Mouse (Mus musculus): ENCODE results near the gene Fbxl20. TPM values are rescaled to one million over a fixed set of nuclear protein-coding genes. Genes with fewer than 3 reads are reported as not detected.

The Fbxl20 gene
- polyA plus RNA-seq, 1 experiment from 2014 or later, result 17.8 TPM

DNA sequence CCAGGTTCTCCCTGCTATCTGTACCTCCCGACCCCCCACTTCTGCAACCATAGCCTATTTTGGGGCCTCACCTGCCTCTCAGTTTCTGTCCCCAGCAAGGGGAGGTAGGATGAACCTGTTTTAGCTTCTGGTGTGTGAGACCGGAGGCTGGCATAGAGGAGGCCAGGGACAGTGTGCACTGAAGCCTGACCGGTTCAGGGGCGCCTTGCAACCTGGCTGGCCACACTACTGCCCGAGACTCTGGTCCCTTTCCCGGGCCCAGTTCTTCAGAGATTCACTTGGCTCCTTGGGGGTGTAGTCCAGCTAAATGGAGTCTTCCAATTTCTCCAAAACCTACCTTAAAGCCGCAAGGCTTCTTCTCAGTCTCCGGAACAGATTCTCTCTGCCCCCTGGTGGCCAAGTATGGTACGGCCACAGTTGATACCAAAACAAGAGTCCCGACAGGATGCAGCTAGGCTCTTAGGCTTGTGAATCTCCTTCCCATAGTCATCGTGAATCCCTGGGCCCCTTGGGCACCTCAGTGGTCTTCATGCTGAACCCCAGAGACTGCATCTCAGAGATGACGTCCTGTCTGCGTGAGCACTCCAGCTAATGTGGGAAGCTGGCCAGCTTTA, 74.9 kb downstream of the Fbxl20 start:
- H3K4me3 ChIP-seq (ENCODE audit: low read length), result no peak overlapping the region
- no peaks in the 10 kb centered on the region for H3K36me3 ChIP-seq (ENCODE audit: control insufficient read depth, insufficient read depth, low read length)
- H3K27me3 ChIP-seq (ENCODE audit: control insufficient read depth, insufficient read depth, low read length), result no peaks in the 10 kb centered on the region
- H3K27ac ChIP-seq (ENCODE audit: low read depth, low read length), result no peak overlapping the region
- H3K9me3 ChIP-seq (ENCODE audit: control insufficient read depth, low read length), result no peaks in the 10 kb centered on the region
- H3K4me2 ChIP-seq (replicated peaks; ENCODE audit: low read depth, low read length), result peak overlapping the region; percentile 24
- WGBS, result 23% methylated on average over 13 of the region's 13 CpGs
- no peak overlapping the region for H3K9ac ChIP-seq (ENCODE audit: low read depth, low read length)
- ATAC-seq (ENCODE audit: low FRiP score, low TSS enrichment), result peak; percentile 72
- H3K4me1 ChIP-seq (ENCODE audit: control insufficient read depth, insufficient read depth, low read length), result no peaks in the 10 kb centered on the region

- H3K4me1 ChIP-seq (ENCODE audit: control insufficient read depth, insufficient read depth, low read length), result no peaks in the 10 kb centered on the region
Measured at GRCm38 (mm10) chr11:98073442-98073841, 76.8 kb downstream of the Fbxl20 start.

GRCm38 (mm10) chr11:98067255-98067654, 82.9 kb downstream of the Fbxl20 start:
- H3K9me3 ChIP-seq (ENCODE audit: control insufficient read depth, low read length), result peaks cover 8% of the 10 kb centered on the region; the same call in 1 of the 2 replicates
- no peaks in the 10 kb centered on the region for H3K36me3 ChIP-seq (ENCODE audit: control insufficient read depth, insufficient read depth, low read length)
- H3K4me3 ChIP-seq (ENCODE audit: low read length), result no peak overlapping the region
- H3K9ac ChIP-seq (ENCODE audit: low read depth, low read length), result no peak overlapping the region
- no peaks in the 10 kb centered on the region for H3K27me3 ChIP-seq (ENCODE audit: control insufficient read depth, insufficient read depth, low read length)
- H3K4me2 ChIP-seq (replicated peaks; ENCODE audit: low read depth, low read length), result no peak overlapping the region
- WGBS, result 96% methylated on average over 21 of the region's 21 CpGs
- H3K27ac ChIP-seq (ENCODE audit: low read depth, low read length), result no peak overlapping the region
- H3K4me1 ChIP-seq (ENCODE audit: control insufficient read depth, insufficient read depth, low read length), result no peaks in the 10 kb centered on the region
- no peak for ATAC-seq (ENCODE audit: low FRiP score, low TSS enrichment)

More at GRCm38 (mm10) chr11:98073442-98073841, 76.8 kb downstream of the Fbxl20 start:
- no peaks in the 10 kb centered on the region for H3K9me3 ChIP-seq (ENCODE audit: control insufficient read depth, low read length)
- H3K27me3 ChIP-seq (ENCODE audit: control insufficient read depth, insufficient read depth, low read length), result no peaks in the 10 kb centered on the region
- H3K4me3 ChIP-seq (ENCODE audit: low read length), result no peak overlapping the region
- H3K27ac ChIP-seq (ENCODE audit: low read depth, low read length), result no peak overlapping the region
- no peaks in the 10 kb centered on the region for H3K36me3 ChIP-seq (ENCODE audit: control insufficient read depth, insufficient read depth, low read length)
- no peak overlapping the region for H3K4me2 ChIP-seq (replicated peaks; ENCODE audit: low read depth, low read length)
- WGBS, result 90% methylated on average over 4 of the region's 4 CpGs
- no peak overlapping the region for H3K9ac ChIP-seq (ENCODE audit: low read depth, low read length)
- no peak for ATAC-seq (ENCODE audit: low FRiP score, low TSS enrichment)

DNA sequence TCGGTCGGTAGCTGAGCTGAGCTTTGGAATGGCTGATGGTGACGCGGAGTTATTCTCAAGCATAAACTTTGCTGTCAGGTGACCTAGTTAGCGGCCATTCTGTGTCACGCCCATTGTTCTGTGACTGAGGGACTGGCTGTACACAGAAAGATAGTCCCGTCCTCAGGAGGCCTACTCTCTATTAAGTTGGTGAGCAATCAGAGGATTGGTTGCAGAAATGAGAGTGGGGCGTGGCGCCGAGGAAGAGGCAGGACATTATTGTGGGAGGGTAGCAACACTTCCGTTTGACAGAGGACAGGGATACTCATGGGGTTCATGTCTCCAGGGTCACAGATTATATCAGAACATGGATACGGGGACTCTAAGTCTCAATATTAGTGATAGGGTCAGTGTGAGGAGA, 84.0 kb downstream of the Fbxl20 start:
- Histone ChIP-seq H3K27ac (ENCODE audit: low read depth, low read length) (no peak overlapping the region), H3K4me3 (ENCODE audit: low read length) (no peak overlapping the region), H3K27me3 (ENCODE audit: control insufficient read depth, insufficient read depth, low read length) (no peaks in the 10 kb centered on the region), H3K9me3 (ENCODE audit: control insufficient read depth, low read length) (peaks cover 8% of the 10 kb centered on the region; the same call in 1 of the 2 replicates), H3K4me1 (ENCODE audit: control insufficient read depth, insufficient read depth, low read length) (no peaks in the 10 kb centered on the region), H3K36me3 (ENCODE audit: control insufficient read depth, insufficient read depth, low read length) (no peaks in the 10 kb centered on the region), H3K4me2 (replicated peaks; ENCODE audit: low read depth, low read length) (no peak overlapping the region), H3K9ac (ENCODE audit: low read depth, low read length) (no peak overlapping the region)
- ATAC-seq (ENCODE audit: low FRiP score, low TSS enrichment), result no peak
- 95% methylated on average over 12 of the region's 12 CpGs for WGBS

DNA sequence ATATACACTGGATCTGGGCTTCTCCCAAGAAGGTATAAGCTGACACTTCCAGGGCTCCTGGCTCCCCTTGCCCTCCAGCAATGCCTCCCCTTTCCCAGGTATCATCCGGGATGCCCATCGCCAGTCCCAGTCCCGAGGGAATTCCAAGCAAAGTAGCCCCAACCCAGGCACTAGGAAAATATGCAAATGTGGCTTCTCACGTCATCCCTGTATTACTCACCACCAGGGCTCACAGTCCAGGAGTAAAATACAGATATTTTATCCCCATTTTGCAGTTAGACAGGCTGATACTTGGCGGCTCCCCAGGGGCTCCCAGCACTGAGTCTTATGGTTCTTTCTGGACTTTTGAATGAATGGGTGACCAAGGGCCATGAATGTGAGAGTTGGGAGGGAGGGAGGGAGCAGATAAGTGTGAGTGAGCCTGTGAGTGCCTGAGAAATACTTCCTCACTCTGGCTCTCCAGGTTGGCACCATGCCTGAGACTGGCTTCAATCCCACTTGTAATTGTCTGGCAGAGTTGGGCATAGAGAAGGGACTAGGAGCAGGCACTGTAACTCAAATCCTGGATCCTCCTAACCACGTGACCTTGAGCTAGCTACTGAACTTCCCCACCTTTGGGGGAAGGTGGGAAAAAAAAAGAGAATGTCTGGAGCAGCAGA, 88.2 kb downstream of the Fbxl20 start:
- Histone ChIP-seq H3K4me1 (ENCODE audit: control insufficient read depth, insufficient read depth, low read length) (0 out of 2 replicates have a peak, but pooled peaks cover 5% of the 10 kb centered on the region), H3K9me3 (ENCODE audit: control insufficient read depth, low read length) (peaks cover 2% of the 10 kb centered on the region; the same call in 1 of the 2 replicates), H3K27ac (ENCODE audit: low read depth, low read length) (no peak overlapping the region), H3K36me3 (ENCODE audit: control insufficient read depth, insufficient read depth, low read length) (no peaks in the 10 kb centered on the region), H3K4me2 (replicated peaks; ENCODE audit: low read depth, low read length) (no peak overlapping the region), H3K9ac (ENCODE audit: low read depth, low read length) (no peak overlapping the region), H3K4me3 (ENCODE audit: low read length) (no peak overlapping the region), H3K27me3 (ENCODE audit: control insufficient read depth, insufficient read depth, low read length) (no peaks in the 10 kb centered on the region)
- no peak for ATAC-seq (ENCODE audit: low FRiP score, low TSS enrichment)
- 59% methylated on average over 6 of the region's 6 CpGs for WGBS

DNA sequence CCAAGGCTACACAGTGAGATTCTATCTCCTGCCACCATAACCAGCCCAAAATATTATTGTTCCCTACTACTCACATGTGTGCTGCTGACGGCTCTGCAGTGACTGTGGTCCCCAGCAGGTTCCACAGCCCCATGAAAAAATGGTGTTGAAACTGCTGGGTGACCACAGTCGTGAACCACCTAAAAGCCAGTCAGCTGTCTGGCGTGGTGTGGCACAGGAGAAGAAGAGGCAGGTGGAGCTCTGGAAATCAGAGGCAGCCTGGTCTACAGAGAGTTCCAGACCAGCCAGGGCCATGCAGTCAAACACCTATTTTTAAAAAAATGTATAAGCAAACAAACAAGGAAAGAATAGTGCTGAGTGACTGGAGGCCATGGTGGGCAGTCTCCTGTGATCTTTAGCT, 88.8 kb downstream of the Fbxl20 start:
- no peak overlapping the region for H3K4me2 ChIP-seq (replicated peaks; ENCODE audit: low read depth, low read length)
- no peak overlapping the region for H3K9ac ChIP-seq (ENCODE audit: low read depth, low read length)
- H3K36me3 ChIP-seq (ENCODE audit: control insufficient read depth, insufficient read depth, low read length), result no peaks in the 10 kb centered on the region
- 0 out of 2 replicates have a peak, but pooled peaks cover 5% of the 10 kb centered on the region for H3K4me1 ChIP-seq (ENCODE audit: control insufficient read depth, insufficient read depth, low read length)
- no peak overlapping the region for H3K27ac ChIP-seq (ENCODE audit: low read depth, low read length)
- H3K9me3 ChIP-seq (ENCODE audit: control insufficient read depth, low read length), result no peaks in the 10 kb centered on the region
- H3K4me3 ChIP-seq (ENCODE audit: low read length), result no peak overlapping the region
- no peaks in the 10 kb centered on the region for H3K27me3 ChIP-seq (ENCODE audit: control insufficient read depth, insufficient read depth, low read length)
- WGBS, result 75% methylated on average over 3 of the region's 3 CpGs
- ATAC-seq (ENCODE audit: low FRiP score, low TSS enrichment), result no peak

- Histone ChIP-seq H3K9ac (ENCODE audit: low read depth, low read length) (no peak overlapping the region), H3K4me1 (ENCODE audit: control insufficient read depth, insufficient read depth, low read length) (0 out of 2 replicates have a peak, but pooled peaks cover 5% of the 10 kb centered on the region), H3K36me3 (ENCODE audit: control insufficient read depth, insufficient read depth, low read length) (no peaks in the 10 kb centered on the region), H3K27me3 (ENCODE audit: control insufficient read depth, insufficient read depth, low read length) (no peaks in the 10 kb centered on the region), H3K4me3 (ENCODE audit: low read length) (no peak overlapping the region), H3K9me3 (ENCODE audit: control insufficient read depth, low read length) (no peaks in the 10 kb centered on the region), H3K4me2 (replicated peaks; ENCODE audit: low read depth, low read length) (no peak overlapping the region), H3K27ac (ENCODE audit: low read depth, low read length) (no peak overlapping the region)
- ATAC-seq (ENCODE audit: low FRiP score, low TSS enrichment), result no peak
- WGBS, result 70% methylated on average over 5 of the region's 5 CpGs
Measured at GRCm38 (mm10) chr11:98060104-98060692, 90.0 kb downstream of the Fbxl20 start.

DNA sequence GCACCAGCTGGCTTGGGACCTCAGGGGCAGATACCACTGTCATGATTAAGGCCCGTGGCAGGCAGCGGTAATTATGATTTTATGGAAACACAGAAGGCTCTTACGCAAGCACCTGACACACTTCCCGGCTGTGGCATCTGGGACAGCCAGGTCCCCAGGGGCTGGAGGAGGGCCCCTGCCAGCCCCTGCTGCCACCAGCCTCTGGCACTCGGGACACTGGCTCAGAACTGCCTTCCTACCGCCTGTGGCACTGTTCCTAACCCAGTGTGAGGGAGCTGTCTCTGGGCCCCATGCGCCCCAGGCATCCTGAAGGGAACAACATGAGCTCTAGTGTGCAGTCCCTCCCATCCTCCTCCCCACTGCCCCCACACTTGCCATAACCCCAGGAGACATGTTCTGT, 90.5 kb downstream of the Fbxl20 start:
- Histone ChIP-seq H3K27ac (ENCODE audit: low read depth, low read length) (no peak overlapping the region), H3K36me3 (ENCODE audit: control insufficient read depth, insufficient read depth, low read length) (no peaks in the 10 kb centered on the region), H3K4me3 (ENCODE audit: low read length) (no peak overlapping the region), H3K9me3 (ENCODE audit: control insufficient read depth, low read length) (no peaks in the 10 kb centered on the region), H3K4me1 (ENCODE audit: control insufficient read depth, insufficient read depth, low read length) (0 out of 2 replicates have a peak, but pooled peaks cover 5% of the 10 kb centered on the region), H3K27me3 (ENCODE audit: control insufficient read depth, insufficient read depth, low read length) (no peaks in the 10 kb centered on the region), H3K9ac (ENCODE audit: low read depth, low read length) (no peak overlapping the region), H3K4me2 (replicated peaks; ENCODE audit: low read depth, low read length) (no peak overlapping the region)
- no peak for ATAC-seq (ENCODE audit: low FRiP score, low TSS enrichment)
- 66% methylated on average over 7 of the region's 7 CpGs for WGBS

GRCm38 (mm10) chr11:98057998-98058397, 92.2 kb downstream of the Fbxl20 start:
- ATAC-seq (ENCODE audit: low FRiP score, low TSS enrichment), result 0 out of 2 replicates have a peak, but pooled peaks have one; percentile 39

More at GRCm38 (mm10) chr11:98057998-98058397, 92.2 kb downstream of the Fbxl20 start:
- Histone ChIP-seq H3K9ac (ENCODE audit: low read depth, low read length) (no peak overlapping the region), H3K36me3 (ENCODE audit: control insufficient read depth, insufficient read depth, low read length) (no peaks in the 10 kb centered on the region), H3K4me3 (ENCODE audit: low read length) (no peak overlapping the region), H3K4me1 (ENCODE audit: control insufficient read depth, insufficient read depth, low read length) (0 out of 2 replicates have a peak, but pooled peaks cover 5% of the 10 kb centered on the region), H3K4me2 (replicated peaks; ENCODE audit: low read depth, low read length) (no peak overlapping the region), H3K27ac (ENCODE audit: low read depth, low read length) (no peak overlapping the region), H3K9me3 (ENCODE audit: control insufficient read depth, low read length) (no peaks in the 10 kb centered on the region), H3K27me3 (ENCODE audit: control insufficient read depth, insufficient read depth, low read length) (peaks cover 3% of the 10 kb centered on the region)
- WGBS, result 81% methylated on average over 5 of the region's 5 CpGs
